Mouse (Mus musculus) kidney, postnatal 36 days (tissue): ENCODE measurements around the gene Misp.

ENCODE experiments used
- DNase-seq, 2 experiments: peaks; one replicate each; pipeline ENCODE4 v3.0.0; 2021 to 2022; ENCODE audit warnings: mixed read lengths in 2 of 2

Misp gene

DNA sequence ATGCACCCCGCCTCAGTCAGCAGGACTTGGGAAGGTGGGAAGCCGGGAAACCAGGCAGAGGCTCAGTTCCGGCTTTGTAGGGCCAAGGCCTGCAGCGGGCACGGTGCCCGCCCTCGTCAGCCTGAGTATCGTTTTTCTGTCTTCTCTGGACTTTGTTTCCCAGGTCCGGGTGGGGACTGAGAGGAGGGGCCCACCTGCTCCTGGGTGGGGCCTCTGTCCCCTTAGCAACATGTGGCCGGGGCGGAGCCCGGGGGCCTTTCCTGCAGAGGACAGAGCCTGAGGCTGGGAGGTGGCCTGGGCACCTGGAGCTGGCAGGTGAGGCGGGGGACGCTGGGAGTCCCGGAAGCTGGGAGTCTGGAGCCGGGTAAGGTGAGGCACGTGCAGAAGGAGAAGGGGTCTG is 1.6 kb downstream of the Misp start:
- peak; percentile 85 to 87 for DNase-seq

DNA sequence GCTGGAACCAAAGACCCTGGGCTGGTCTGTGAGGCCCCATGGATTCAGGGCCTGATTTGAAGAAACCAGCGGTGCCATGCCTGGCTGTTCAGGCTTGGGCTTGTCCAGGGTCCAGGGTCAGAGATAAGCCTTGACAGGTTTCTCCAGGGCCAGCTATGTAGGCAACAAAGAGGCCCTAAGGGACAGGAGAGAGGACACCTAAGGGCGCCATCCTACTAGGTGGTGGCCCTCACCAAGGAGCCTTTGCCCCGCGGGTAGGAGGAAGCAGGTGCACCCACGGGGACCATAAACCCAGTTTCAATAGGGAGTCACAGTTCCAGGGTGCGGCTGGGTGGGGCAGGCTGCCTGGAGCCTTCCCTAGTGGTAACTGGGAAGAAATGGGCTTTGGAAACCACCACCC is 2.2 kb downstream of the Misp start:
- DNase-seq: no peak

DNA sequence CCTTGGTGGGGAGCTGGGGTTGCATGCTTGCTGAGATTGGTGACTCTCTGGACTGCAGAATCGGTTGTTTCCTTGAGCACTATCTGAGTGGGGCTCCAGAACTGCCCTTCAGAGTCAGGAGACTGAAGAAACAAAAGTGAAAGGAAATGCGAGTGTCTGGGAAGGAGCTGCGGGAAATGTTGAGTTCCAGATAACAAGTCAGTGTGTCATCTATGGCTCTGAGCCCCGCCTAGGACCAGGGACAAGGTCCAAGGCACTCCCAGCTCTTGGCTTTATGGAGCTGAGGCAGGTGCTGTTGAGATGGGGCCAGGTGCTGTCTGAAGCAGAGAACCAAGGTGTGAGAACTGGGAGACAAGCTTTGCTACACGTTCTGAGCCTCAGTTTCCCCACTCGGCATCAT is 3.6 kb downstream of the Misp start:
- DNase-seq: peak; percentile 54 to 56

DNA sequence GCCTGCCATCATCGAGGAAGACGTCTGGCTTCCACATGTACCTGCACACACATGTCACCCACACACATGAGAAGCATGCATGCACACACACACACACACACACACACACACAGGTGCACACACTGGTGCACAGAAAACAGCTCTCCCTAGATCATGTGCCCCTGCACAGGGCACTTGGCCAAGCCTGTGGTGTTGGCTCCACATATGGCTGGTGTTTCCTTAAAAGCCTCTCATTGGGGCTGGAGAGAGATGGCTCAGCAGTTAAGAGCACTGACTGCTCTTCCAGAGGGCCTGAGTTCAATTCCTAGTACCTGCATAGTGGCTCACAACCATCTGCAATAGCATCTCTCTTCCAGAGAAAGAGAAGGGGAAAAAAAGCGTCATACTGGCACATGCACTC is 10.8 kb downstream of the Misp start:
- no peak for DNase-seq

DNA sequence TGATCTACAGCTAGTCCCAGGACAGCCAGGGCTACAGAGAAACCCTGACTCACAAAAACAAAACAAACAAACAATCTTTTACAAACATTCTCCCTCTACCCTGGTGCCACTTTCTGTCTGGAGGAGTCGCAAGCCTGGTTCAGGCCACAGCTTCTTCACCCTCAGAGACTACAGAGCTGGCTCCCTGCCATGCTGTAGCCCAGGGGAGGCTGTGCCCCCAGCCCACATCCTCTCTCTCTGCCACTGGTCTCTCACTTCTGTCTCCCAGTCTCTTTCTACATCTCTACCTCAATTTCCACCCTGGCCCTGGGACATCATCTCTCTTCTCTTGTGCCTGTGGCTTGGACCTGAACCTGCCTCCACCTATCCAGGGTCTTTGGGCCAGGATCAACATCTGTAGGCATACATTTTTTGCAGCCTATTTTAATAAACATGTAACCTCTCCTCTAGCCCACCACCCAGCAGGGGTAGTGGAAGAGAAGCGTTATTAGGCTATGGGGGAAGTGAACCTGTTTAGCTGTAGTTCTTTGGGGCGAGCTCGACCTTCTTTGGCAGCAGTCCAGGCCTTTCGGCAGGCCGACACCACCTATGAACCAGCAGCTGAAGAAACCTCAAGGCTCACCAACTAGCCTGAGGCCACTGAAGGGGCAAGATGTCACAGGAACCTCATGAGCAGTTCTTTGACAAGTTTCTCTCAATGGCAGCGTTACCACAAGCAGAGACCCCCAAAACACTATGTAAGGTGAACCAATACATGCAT is 11.4 kb downstream of the Misp start:
- DNase-seq: no peak

DNA sequence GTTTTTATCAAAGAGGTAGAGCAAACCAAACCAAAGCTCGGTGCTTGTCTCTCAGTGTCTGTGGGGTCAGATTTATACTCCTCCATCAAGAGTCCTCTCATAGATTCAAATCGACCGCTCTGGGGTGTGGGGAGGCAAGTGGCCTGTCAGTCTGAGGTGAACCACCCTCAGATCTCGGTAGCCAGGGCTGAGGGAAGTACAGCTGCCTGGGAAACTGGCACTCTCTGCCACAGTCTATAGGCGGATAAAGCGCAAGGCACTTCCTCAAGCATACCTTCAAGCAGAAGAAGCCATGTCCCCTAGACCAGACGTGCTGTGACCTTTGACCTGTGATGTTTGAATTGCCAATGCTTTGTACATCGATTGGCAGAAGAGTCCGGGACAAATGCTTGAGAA is 12.0 kb downstream of the Misp start:
- no peak for DNase-seq

DNA sequence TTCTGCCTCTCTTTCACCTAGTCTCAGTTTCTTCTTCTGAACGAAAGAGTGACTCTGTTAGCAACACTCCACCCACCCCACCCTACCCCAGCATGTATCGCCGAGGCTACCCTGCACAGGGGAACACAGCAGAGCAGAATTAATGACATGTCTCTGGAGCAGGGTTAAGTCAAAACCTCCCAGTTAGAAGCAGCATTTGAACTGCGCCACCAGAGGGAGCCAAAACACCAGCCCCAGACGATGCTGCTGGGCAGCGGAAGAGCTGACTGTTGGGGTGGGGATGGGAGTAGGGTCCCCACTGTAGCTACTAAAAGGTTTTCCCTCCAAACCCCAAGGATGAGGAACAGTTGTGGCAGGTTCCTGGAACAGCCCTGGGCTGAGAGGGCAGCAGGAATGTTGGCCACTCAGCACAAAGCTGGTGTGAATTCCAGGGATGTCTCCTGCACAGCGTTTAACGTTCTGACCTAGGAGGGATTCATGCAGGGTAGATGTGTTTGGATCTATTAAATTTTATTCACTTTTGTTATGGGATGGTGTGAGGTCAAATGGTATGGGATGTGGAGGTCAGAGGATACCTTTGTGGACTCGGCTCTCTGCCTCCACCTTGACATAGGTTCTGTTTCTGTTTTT is 14.1 kb downstream of the Misp start:
- DNase-seq: peak; percentile 74 to 90

DNA sequence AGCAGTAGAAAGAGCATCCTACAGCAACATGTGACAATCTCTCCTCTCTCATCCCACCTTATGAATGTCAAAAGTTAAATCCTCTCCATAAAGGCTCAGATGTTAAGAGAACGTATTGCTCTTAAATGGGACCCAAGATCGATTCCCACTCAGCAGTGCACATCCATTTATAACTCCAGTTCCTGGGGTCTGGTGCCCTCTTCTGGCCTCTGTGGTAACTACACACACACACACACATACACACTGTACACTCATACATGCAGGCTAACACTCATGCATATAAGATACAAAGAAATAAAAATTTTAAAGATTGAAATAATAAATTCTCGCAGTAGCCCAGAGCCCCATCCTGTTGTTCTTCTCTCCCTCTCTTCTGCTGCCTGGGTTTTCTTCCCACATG is 16.1 kb downstream of the Misp start:
- DNase-seq: no peak

DNA sequence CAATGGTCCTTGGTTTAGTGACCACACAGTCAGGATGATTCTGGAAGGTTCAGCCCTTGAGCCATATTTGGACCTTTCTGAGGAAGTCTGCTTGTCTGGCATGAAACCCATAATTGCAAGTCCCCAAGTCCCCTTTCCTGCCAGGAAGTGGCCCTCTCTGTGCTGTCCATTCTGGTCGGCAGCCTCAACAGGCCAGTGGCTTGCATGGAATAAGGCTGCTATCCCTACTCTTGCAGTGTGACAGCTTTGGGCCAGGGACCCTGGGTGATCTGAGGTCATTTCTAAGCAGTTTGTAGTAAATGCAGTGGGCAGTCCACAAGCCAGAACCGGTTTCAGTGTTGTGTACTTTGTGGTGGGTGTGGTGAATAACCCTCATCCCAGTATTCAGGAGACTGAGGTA is 17.4 kb downstream of the Misp start:
- DNase-seq: peak in 1 of 2 experiments; percentile 31

DNA sequence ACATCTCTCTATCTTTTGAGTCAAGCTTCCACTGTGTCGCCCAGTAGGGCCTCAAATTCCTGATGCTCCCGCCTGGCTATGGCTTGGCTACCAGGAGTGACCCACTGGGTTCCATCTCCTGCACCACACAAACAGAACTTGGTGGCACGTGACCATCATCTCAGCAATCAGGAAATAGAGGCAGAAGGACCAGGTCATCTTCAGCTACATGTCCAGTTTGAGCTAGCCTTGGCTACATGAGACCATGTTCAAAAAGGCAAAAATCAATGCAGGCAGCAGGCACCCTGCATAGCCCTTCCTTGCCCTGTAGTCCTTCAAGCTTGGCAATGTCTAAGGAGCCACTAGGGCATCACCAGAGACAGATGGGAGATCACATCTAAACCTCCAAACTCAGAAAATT is 19.3 kb downstream of the Misp start:
- DNase-seq: no peak

DNA sequence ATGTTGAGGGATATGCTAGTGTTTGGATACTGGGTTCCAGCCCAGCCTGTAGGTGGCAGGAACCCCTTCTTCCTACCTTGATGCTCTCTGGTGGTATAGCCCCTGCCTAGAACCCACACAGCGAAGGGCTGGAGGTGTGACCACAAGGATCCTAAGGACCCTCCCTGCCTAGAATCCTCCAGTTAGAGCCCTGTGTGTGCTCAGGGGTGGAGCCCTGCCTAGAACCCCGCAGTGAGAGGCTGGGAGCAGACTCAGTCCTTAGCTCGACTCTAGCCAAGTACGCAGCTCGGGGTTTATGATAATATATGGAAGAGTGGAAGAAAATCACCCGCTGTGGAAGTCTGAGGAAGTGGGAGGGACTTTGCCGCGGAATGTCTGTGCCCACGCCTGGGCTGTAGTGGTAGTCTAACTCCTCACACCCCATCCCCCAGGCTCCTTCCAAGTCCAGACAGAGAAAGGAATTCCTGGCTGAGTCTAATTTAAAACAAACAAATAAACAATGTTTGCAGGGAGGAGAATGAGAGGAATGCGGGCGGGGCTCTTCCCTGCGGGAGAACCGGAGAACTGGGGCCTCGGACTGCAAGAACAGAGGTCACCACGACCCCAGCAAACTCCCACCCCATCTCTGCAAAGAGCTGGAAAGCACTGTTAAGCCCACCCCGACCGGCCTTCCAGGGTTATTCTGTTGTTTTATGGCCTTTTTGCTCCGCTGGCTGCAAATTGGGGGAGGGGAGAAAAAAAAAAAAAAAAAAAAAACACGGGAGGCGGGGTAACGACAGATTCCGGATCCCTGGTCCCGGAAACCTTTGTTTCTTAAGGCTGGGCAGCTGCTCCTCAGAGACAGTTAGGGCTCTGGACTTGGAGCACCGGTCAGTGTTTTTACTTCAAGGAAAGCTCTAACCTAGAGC is 20.1 kb downstream of the Misp start:
- peak; percentile 79 to 80 for DNase-seq

DNA sequence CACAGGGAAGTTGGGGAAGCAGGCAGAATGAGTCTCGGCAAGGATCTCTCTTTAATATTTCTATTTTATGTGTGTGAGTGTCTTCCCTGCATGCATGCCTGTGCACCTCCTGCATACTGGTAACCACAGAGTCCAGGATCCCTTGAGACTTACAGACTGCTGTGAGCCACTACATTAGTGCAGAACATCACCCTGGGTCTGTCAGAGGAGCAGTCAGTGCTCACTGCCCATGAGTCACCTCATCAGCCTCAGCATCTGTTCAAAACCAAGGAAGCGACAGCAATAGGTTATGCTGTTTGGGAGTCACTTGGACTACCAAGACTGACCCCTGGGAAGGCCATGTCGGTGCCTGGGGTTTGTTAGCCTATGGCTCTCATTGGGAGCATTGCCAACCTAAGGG is 21.5 kb downstream of the Misp start:
- DNase-seq: no peak

DNA sequence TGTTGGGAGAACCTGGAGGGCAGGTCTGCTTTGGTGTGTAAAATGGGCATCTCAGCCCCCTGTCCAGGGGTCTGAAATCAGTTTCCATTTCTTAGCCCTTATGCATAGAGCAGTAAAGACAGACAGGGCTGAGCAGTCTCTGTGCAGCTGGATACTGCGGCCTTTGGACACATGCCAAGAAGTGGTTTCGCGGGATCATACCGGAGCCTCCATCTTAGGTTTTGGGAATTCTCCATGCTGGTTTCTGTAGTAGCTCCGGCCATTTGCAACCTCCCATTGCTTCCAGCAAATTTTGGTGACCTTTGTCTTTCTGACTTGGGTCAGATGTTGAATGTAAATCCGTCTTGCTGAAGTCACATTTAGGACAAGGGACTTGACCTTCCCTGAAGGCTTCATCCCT is 22.7 kb downstream of the Misp start:
- DNase-seq: peak in 1 of 2 experiments; percentile 57

DNA sequence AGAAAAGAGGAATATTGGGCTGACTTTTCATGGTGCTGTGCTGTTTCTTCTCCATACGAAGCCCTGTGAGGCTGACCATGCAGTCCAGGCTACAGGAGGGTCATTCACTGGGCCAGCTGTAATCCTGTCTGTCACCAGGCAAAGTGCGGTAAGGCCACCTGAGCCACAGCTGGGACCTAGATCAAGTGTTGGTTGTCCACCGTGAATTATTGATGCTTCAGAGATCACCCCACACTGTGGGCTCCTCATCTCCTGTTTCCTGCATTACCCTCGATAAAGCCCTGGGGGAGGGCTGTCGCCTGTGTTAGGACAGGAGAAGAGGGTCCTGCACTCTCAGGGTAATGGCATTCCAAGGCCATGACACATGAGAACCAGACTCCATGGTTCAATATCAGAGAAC is 25.8 kb downstream of the Misp start:
- no peak for DNase-seq

DNA sequence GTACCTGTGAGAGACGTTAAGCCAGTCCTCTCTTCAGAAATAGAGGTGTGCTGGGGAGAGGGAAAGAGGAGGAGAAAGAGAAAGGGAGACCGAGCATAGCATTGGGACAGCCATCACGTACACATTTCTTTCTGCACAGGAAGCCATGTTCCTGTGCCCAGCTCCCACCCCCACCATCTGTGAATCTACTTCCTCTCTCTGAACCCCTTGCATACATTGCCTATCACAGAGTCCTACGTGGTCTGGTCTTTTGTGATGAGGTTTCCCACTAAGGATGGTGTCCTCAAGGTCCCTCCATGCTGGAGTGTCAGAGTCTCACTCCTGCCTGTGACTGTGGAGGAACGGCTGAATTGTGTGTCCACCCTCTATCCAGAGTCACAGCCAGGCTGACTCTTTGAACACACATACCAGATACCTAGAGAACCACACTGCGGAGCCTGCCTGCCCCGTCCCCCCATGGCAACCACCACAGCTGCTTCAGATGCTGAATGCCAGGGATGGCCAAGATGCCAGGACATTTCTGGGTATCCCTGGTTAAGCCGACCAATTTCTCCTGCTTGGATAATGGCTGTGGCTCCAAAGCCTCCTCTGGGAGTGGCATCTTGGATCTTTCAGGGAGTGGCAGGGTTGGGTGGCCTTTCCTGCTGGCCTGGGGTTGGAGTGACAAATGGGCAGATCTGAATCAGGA is 29.3 kb downstream of the Misp start:
- no peak for DNase-seq

DNA sequence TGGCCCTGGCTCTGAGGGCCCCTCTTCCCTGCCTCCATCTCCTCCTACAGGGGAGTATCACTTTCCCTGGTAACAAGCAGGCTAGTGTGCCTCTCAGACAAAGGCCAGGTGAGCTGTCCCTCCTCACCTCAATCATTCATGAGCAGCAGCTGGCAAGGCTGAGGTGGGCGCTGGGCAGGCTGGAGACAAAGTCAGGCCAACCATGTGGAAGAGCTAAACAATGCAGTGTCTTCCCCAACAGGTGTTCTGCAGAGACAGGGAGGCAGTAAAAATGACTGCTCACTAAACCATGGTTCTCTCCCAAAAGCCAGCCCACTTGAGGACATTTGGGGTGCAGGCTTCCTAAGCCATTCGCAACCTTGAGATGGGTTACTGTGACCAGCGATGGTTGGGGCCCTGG is 30.9 kb downstream of the Misp start:
- DNase-seq: no peak

DNA sequence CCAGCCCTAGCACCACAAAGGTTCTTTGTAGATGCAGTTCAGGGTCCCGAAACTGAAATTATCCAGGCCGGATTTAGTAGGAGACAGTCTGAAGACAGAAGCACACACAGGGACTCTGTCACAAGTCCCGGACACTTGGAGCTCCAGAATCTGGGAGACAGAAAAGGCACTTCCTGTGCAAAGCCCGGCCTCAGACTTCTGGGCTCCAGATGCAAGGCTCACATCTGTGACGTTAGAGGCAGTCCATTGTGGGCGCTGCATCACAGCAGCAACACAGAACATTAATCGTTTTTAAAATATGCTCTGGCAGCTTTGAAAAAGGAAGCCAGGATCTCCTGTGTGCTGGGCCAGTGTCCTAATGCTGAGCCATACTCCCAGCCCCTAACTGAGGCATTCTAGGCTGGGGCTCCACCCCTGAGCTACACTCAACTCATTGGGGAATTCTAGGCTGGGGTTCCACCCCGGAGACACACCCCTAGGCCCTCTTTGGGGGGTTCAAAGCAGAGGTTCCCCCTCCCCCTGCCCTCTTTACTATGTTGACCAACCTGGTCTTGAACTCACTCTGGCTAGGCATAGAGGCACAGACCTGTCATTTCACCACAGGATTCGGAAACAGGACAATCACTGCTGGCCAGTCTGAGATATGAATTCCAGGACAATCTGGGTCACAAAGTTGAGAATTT is 31.5 kb downstream of the Misp start:
- DNase-seq: peak; percentile 67 to 80

DNA sequence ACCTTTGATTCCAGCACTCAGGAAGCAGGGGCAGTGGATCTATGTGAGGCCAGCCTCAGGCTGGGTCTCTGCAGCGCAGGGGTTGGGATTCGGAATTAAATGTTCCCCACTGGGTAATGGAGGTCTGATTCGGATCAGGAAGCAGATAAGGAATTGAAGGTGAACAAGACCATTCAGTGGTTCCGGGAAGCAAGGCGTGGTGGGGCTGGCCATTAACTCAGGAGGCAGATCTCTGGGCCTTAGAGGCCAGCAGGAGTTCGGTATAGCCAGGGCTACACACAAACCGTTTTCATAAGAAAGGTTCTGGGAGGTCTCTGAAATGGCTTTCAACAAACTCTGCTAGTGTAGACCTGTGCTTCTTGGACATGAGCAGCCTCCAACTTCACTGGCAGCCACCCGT is 32.0 kb downstream of the Misp start:
- DNase-seq: no peak

DNA sequence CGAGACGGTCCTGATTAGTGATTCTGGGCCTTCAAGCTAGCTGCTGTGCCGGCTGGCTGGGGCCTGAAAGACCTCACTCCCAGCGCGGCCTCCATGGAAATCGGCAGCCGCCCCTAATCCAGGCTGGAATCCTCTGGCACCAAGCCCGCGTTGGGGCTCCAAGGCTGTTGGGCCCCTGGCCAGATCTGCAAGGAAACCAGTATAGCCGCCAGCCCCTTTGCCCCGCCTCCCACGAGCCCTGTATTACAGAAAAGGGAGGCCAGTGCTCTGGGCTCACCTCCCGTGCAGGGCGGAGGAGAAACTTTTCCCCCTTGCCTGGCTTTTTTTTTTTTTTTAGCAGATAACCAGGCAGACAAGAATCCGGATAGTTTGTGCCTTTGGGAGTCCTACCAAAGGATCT is 32.6 kb downstream of the Misp start:
- DNase-seq: peak; percentile 97 to 99

DNA sequence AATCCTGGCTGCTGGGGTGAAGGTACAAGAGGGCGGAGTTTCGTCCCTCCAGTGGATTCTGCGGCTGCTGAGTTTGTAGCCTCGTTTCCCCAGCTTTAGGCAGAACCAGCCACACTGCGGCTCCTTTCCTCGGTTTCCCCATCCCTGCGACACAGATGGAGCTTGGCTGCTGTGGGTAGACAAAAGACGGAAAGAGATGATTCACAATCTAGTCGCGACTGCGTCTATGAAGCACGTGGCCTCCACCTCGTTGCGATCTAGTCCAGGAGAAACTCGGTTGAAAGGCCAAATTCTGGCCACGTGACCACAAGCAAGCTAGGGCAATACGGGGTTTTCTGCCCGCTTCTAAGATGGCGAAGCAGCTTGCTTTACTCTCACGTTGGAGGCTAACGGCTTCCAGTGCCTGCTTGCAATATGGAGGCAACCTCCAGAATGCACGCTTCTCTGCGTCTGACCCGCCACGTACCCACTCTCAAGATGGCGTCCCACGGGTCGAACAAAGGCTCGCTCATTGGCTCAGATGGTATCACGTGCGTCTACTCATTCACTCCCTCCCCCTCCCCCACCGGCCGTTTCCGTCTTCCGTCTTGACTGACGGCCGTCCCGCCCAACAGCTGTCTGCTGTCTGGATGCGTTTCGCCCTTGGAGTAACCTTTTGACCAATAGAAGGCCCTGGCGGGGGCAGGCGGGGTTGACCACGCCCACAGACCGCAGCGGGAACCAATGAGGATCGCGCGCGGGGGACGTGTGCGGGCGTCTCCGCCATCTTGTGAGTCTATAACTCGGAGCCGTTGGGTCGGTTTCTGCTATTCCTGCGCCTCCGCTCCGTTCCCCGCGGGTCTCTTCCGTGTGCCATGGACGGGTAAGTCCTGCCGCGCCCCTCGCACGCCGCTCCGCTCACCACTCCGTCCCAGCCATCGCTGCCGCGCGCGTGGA is 33.3 kb downstream of the Misp start, which contains the start of gene Ptbp1:
Gene Ptbp1 (plus strand): TSS at position 568 of the 936 bp plus-strand sequence.
- peak; percentile 100 for DNase-seq
